Mouse (Mus musculus) midbrain, embryonic 15.5 days (tissue): ENCODE measurements around the gene Aldh1l1. TPM values are rescaled to one million over a fixed set of nuclear protein-coding genes. Genes with fewer than 3 reads are reported as not detected.
A peak's percentile ranks its signal among the peaks of the same experiment; 100 is the strongest.

Source experiments
- ATAC-seq: fragments of 200-750 bp; cut with Nextera tagmentation; replicated peaks from 2 replicates; pipeline ENCODE4 v1.8.0; 2017; ENCODE audit warnings: moderate TSS enrichment
- H3K27ac ChIP-seq: fragments of 300-500 bp; sonication (generic); 2 replicates; pipeline ENCODE4 v1.5.1; 2015; ENCODE audit warnings: mild to moderate bottlenecking, inconsistent platforms
- H3K27me3 ChIP-seq: fragments of 300-500 bp; sonication (generic); replicated peaks from 2 replicates; pipeline ENCODE4 v1.6.1; 2015; ENCODE audit warnings: inconsistent platforms
- H3K36me3 ChIP-seq: fragments of 300-500 bp; sonication (generic); replicated peaks from 2 replicates; pipeline ENCODE4 v1.6.1; 2015; ENCODE audit warnings: inconsistent platforms
- H3K4me1 ChIP-seq: fragments of 300-500 bp; sonication (generic); 2 replicates; pipeline ENCODE4 v1.6.1; 2015; ENCODE audit warnings: inconsistent platforms
- H3K4me2 ChIP-seq: fragments of 300-500 bp; sonication (generic); 2 replicates; pipeline ENCODE4 v1.6.1; 2015; ENCODE audit warnings: inconsistent platforms, mild to moderate bottlenecking, moderate library complexity
- H3K4me3 ChIP-seq: fragments of 300-500 bp; sonication (generic); 2 replicates; pipeline ENCODE4 v1.5.1; 2015; ENCODE audit warnings: mild to moderate bottlenecking, inconsistent platforms
- H3K9ac ChIP-seq: fragments of 300-500 bp; sonication (generic); 2 replicates; pipeline ENCODE4 v1.6.1; 2015; ENCODE audit warnings: mild to moderate bottlenecking, inconsistent platforms
- H3K9me3 ChIP-seq: fragments of 300-500 bp; sonication (generic); 2 replicates; pipeline ENCODE4 v1.6.1; 2016; ENCODE audit warnings: inconsistent platforms
- WGBS: fragments of 180-500 bp; shearing (Covaris S2); methylation state at CpG from one replicate; pipeline ENCODE4 v1.1.7; 2015; ENCODE audit warnings: mixed read lengths; 5-methylcytosine and 5-hydroxymethylcytosine counted together
- polyA plus RNA-seq: library from polyadenylated mRNA; unstranded; fragments of >200 nt; fragmentation: Nextera tagmentation; extraction: Ambion mirVana; gene quantifications from 2 replicates; pipeline ENCODE4 v1.2.1, GENCODE M21; 2015

Gene Aldh1l1
- polyA plus RNA-seq, 1 experiment from 2014 or later = 49.9 TPM

- H3K4me2 ChIP-seq = no peak overlapping the region
- no peaks in the 10 kb centered on the region for H3K36me3 ChIP-seq
- H3K27ac ChIP-seq = peak overlapping the region; percentile 13; the same call in 1 of the 2 replicates
- 88% methylated on average over 3 of the region's 3 CpGs for WGBS
- H3K9me3 ChIP-seq = no peaks in the 10 kb centered on the region
- no peak for ATAC-seq
- H3K9ac ChIP-seq = no peak overlapping the region
- no peaks in the 10 kb centered on the region for H3K27me3 ChIP-seq
- no peaks in the 10 kb centered on the region for H3K4me1 ChIP-seq
- no peak overlapping the region for H3K4me3 ChIP-seq
Measured at GRCm38 (mm10) chr6:90494566-90494965, 8.3 kb downstream of the Aldh1l1 start.

- Histone ChIP-seq H3K4me2 (no peak overlapping the region), H3K4me1 (0 out of 2 replicates have a peak, but pooled peaks cover 4% of the 10 kb centered on the region), H3K27ac (no peak overlapping the region), H3K9me3 (no peaks in the 10 kb centered on the region), H3K4me3 (no peak overlapping the region), H3K27me3 (no peaks in the 10 kb centered on the region), H3K9ac (no peak overlapping the region), H3K36me3 (no peaks in the 10 kb centered on the region)
- WGBS = 36% methylated on average over 6 of the region's 7 CpGs
- peak; percentile 88 for ATAC-seq
Measured at GRCm38 (mm10) chr6:90495282-90495912, 9.2 kb downstream of the Aldh1l1 start.

- H3K27me3 ChIP-seq = no peaks in the 10 kb centered on the region
- no peaks in the 10 kb centered on the region for H3K36me3 ChIP-seq
- 0 out of 2 replicates have a peak, but pooled peaks cover 4% of the 10 kb centered on the region for H3K4me1 ChIP-seq
- 65% methylated on average over 3 of the region's 3 CpGs for WGBS
- H3K4me2 ChIP-seq = no peak overlapping the region
- H3K9ac ChIP-seq = no peak overlapping the region
- no peaks in the 10 kb centered on the region for H3K9me3 ChIP-seq
- 0 out of 2 replicates have a peak overlapping the region, but pooled peaks have one; percentile 32 for H3K27ac ChIP-seq
- no peak for ATAC-seq
- H3K4me3 ChIP-seq = no peak overlapping the region
Measured at GRCm38 (mm10) chr6:90496217-90496616, 10.0 kb downstream of the Aldh1l1 start.

GRCm38 (mm10) chr6:90499509-90499908, 13.3 kb downstream of the Aldh1l1 start:
- Histone ChIP-seq H3K4me1 (0 out of 2 replicates have a peak, but pooled peaks cover 4% of the 10 kb centered on the region), H3K9me3 (no peaks in the 10 kb centered on the region), H3K27ac (no peak overlapping the region), H3K4me3 (no peak overlapping the region), H3K27me3 (no peaks in the 10 kb centered on the region), H3K9ac (no peak overlapping the region), H3K4me2 (no peak overlapping the region), H3K36me3 (no peaks in the 10 kb centered on the region)
- 35% methylated on average over 4 of the region's 4 CpGs for WGBS
- ATAC-seq = no peak

- no peak overlapping the region for H3K4me2 ChIP-seq
- no peaks in the 10 kb centered on the region for H3K27me3 ChIP-seq
- ATAC-seq = no peak
- H3K36me3 ChIP-seq = no peaks in the 10 kb centered on the region
- no peak overlapping the region for H3K27ac ChIP-seq
- 79% methylated on average over 8 of the region's 8 CpGs for WGBS
- no peaks in the 10 kb centered on the region for H3K9me3 ChIP-seq
- no peak overlapping the region for H3K9ac ChIP-seq
- H3K4me3 ChIP-seq = no peak overlapping the region
- 0 out of 2 replicates have a peak, but pooled peaks cover 4% of the 10 kb centered on the region for H3K4me1 ChIP-seq
Measured at GRCm38 (mm10) chr6:90501222-90501940, 15.2 kb downstream of the Aldh1l1 start.

GRCm38 (mm10) chr6:90505906-90506305, 19.7 kb downstream of the Aldh1l1 start:
- 0 out of 2 replicates have a peak, but pooled peaks cover 16% of the 10 kb centered on the region for H3K4me1 ChIP-seq
- ATAC-seq = no peak
- no peaks in the 10 kb centered on the region for H3K27me3 ChIP-seq
- H3K4me3 ChIP-seq = no peak overlapping the region
- peak overlapping the region; percentile 66 for H3K27ac ChIP-seq
- 72% methylated on average over 6 of the region's 6 CpGs for WGBS
- H3K4me2 ChIP-seq = no peak overlapping the region
- no peaks in the 10 kb centered on the region for H3K36me3 ChIP-seq
- H3K9ac ChIP-seq = no peak overlapping the region
- no peaks in the 10 kb centered on the region for H3K9me3 ChIP-seq

GRCm38 (mm10) chr6:90506673-90507311, 20.6 kb downstream of the Aldh1l1 start:
- ATAC-seq = peak; percentile 82
- H3K9me3 ChIP-seq = no peaks in the 10 kb centered on the region
- H3K27ac ChIP-seq = peak overlapping the region; percentile 66
- H3K9ac ChIP-seq = no peak overlapping the region
- no peak overlapping the region for H3K4me3 ChIP-seq
- H3K4me1 ChIP-seq = 0 out of 2 replicates have a peak, but pooled peaks cover 16% of the 10 kb centered on the region
- 62% methylated on average over 16 of the region's 16 CpGs for WGBS
- H3K4me2 ChIP-seq = no peak overlapping the region
- no peaks in the 10 kb centered on the region for H3K27me3 ChIP-seq
- H3K36me3 ChIP-seq = no peaks in the 10 kb centered on the region

GRCm38 (mm10) chr6:90507443-90507842, 21.2 kb downstream of the Aldh1l1 start:
- H3K9ac ChIP-seq = no peak overlapping the region
- H3K9me3 ChIP-seq = no peaks in the 10 kb centered on the region
- H3K4me1 ChIP-seq = 0 out of 2 replicates have a peak, but pooled peaks cover 16% of the 10 kb centered on the region
- H3K36me3 ChIP-seq = no peaks in the 10 kb centered on the region
- no peak overlapping the region for H3K4me2 ChIP-seq
- H3K27ac ChIP-seq = peak overlapping the region; percentile 66
- no peak overlapping the region for H3K4me3 ChIP-seq
- no peaks in the 10 kb centered on the region for H3K27me3 ChIP-seq
- no peak for ATAC-seq

- ATAC-seq = peak; percentile 62; the same call in 1 of the 2 replicates
- 0 out of 2 replicates have a peak, but pooled peaks cover 16% of the 10 kb centered on the region for H3K4me1 ChIP-seq
- no peak overlapping the region for H3K4me3 ChIP-seq
- no peaks in the 10 kb centered on the region for H3K9me3 ChIP-seq
- no peaks in the 10 kb centered on the region for H3K36me3 ChIP-seq
- 34% methylated on average over 4 of the region's 4 CpGs for WGBS
- no peak overlapping the region for H3K9ac ChIP-seq
- peak overlapping the region; percentile 66 for H3K27ac ChIP-seq
- no peaks in the 10 kb centered on the region for H3K27me3 ChIP-seq
- H3K4me2 ChIP-seq = no peak overlapping the region
Measured at GRCm38 (mm10) chr6:90508197-90508624, 22.0 kb downstream of the Aldh1l1 start.

GRCm38 (mm10) chr6:90509085-90509484, 22.9 kb downstream of the Aldh1l1 start:
- WGBS = 65% methylated on average over 6 of the region's 6 CpGs
- Histone ChIP-seq H3K36me3 (no peaks in the 10 kb centered on the region), H3K4me3 (no peak overlapping the region), H3K9me3 (no peaks in the 10 kb centered on the region), H3K9ac (no peak overlapping the region), H3K27ac (0 out of 2 replicates have a peak overlapping the region, but pooled peaks have one; percentile 66), H3K4me2 (no peak overlapping the region), H3K4me1 (0 out of 2 replicates have a peak, but pooled peaks cover 16% of the 10 kb centered on the region), H3K27me3 (no peaks in the 10 kb centered on the region)
- ATAC-seq = no peak

- Histone ChIP-seq H3K36me3 (no peaks in the 10 kb centered on the region), H3K4me1 (0 out of 2 replicates have a peak, but pooled peaks cover 9% of the 10 kb centered on the region), H3K4me2 (no peak overlapping the region), H3K27me3 (no peaks in the 10 kb centered on the region), H3K9ac (no peak overlapping the region), H3K27ac (no peak overlapping the region), H3K9me3 (no peaks in the 10 kb centered on the region), H3K4me3 (no peak overlapping the region)
- WGBS = 91% methylated on average over 5 of the region's 5 CpGs
- no peak for ATAC-seq
Measured at GRCm38 (mm10) chr6:90512416-90512815, 26.2 kb downstream of the Aldh1l1 start.
